In genomic region chr19:58451323-58451722, GRCm38 (mm10) we compare ENCODE assay signal across 11 mouse cellular contexts. TPM values are rescaled to one million over a fixed set of nuclear protein-coding genes. Genes with fewer than 3 reads are reported as not detected.
DNase-seq lines count a peak whose midpoint lies in the region; ATAC-seq and TF ChIP-seq lines count a peak whose summit lies in the region.
"Had no signal": no experiment of that assay in that cellular context is flagged by ENCODE, and none has a peak within 500 bp of the region (broad histone marks: within the 10 kb centered on the region; RNA-seq: fewer than 3 reads in every experiment).

No protein-coding gene starts in this region.

- H3K4me3 ChIP-seq in forebrain, embryonic 13.5 days, result no peak overlapping the region
- H3K4me3 ChIP-seq in forebrain, embryonic 15.5 days, result no peak overlapping the region
- H3K4me3 ChIP-seq in stomach, embryonic 14.5 days (ENCODE audit: low read depth, low read length), result peak overlapping the region; percentile 7
- H3K4me3 ChIP-seq in stomach, postnatal 0 days (ENCODE audit: low read depth, low read length), result no peak overlapping the region
- peak overlapping the region; percentile 21; the same call in 1 of the 2 replicates for H3K4me3 ChIP-seq in midbrain, embryonic 16.5 days (ENCODE audit: low read depth, low read length)

- no peak for DNase-seq in stomach, postnatal 0 days (ENCODE audit: low spot score)
- DNase-seq in heart, adult 18-20 months, result no peak
- DNase-seq in right cerebral cortex, adult 2 months (ENCODE audit: low spot score in 2 of 2), result no peak
- DNase-seq: heart, adult 11 months; liver, postnatal 0 days had no signal

- no peak overlapping the region for H3K9ac ChIP-seq in forebrain, embryonic 13.5 days
- H3K9ac ChIP-seq in forebrain, embryonic 15.5 days (replicated peaks), result no peak overlapping the region
- H3K9ac ChIP-seq in stomach, embryonic 14.5 days (replicated peaks; ENCODE audit: low read depth, low read length), result 0 out of 2 replicates have a peak overlapping the region, but pooled peaks have one; percentile 7
- H3K9ac ChIP-seq in stomach, postnatal 0 days (ENCODE audit: low read length), result no peak overlapping the region
- no peak overlapping the region for H3K9ac ChIP-seq in midbrain, embryonic 16.5 days (ENCODE audit: low read depth, low read length)
- H3K9ac ChIP-seq: liver, postnatal 0 days had no signal

- peaks cover 60% of the 10 kb centered on the region for H3K4me1 ChIP-seq in forebrain, embryonic 13.5 days
- peaks cover 40% of the 10 kb centered on the region for H3K4me1 ChIP-seq in forebrain, embryonic 15.5 days
- peaks cover 14% of the 10 kb centered on the region for H3K4me1 ChIP-seq in stomach, embryonic 14.5 days (ENCODE audit: control insufficient read depth, insufficient read depth, low read length)
- H3K4me1 ChIP-seq in stomach, postnatal 0 days (replicated peaks; ENCODE audit: control insufficient read depth, insufficient read depth), result peaks cover 4% of the 10 kb centered on the region
- peaks cover 34% of the 10 kb centered on the region for H3K4me1 ChIP-seq in midbrain, embryonic 16.5 days (ENCODE audit: control insufficient read depth, insufficient read depth, low read length)

- H3K27ac ChIP-seq in forebrain, embryonic 13.5 days, result no peak overlapping the region
- H3K27ac ChIP-seq in forebrain, embryonic 15.5 days (replicated peaks), result no peak overlapping the region
- peak overlapping the region; percentile 28; the same call in 1 of the 2 replicates for H3K27ac ChIP-seq in stomach, embryonic 14.5 days (ENCODE audit: low read length)
- H3K27ac ChIP-seq in stomach, postnatal 0 days (replicated peaks), result no peak overlapping the region
- H3K27ac ChIP-seq in midbrain, embryonic 16.5 days (ENCODE audit: low read length), result no peak overlapping the region

- 65% methylated on average over 6 of the region's 6 CpGs for WGBS in forebrain, embryonic 13.5 days
- WGBS in forebrain, embryonic 15.5 days, result 53% methylated on average over 6 of the region's 6 CpGs
- 47% methylated on average over 6 of the region's 6 CpGs for WGBS in stomach, embryonic 14.5 days
- 51% methylated on average over 6 of the region's 6 CpGs for WGBS in stomach, postnatal 0 days
- 63% methylated on average over 6 of the region's 6 CpGs for WGBS in midbrain, embryonic 16.5 days

- no peak for TF ChIP-seq EP300 in stomach, postnatal 0 days (optimal IDR thresholded peaks at IDR 0.05)

- H3K4me2 ChIP-seq in forebrain, embryonic 13.5 days, result peak overlapping the region; percentile 17
- H3K4me2 ChIP-seq in forebrain, embryonic 15.5 days (replicated peaks), result no peak overlapping the region
- H3K4me2 ChIP-seq in stomach, embryonic 14.5 days (replicated peaks; ENCODE audit: low read depth, low read length), result peak overlapping the region; percentile 94
- H3K4me2 ChIP-seq in stomach, postnatal 0 days (replicated peaks; ENCODE audit: low read depth), result no peak overlapping the region
- H3K4me2 ChIP-seq in midbrain, embryonic 16.5 days (ENCODE audit: low read length), result peak overlapping the region; percentile 45

- peaks cover 46% of the 10 kb centered on the region for H3K27me3 ChIP-seq in forebrain, embryonic 13.5 days
- peaks cover 22% of the 10 kb centered on the region for H3K27me3 ChIP-seq in forebrain, embryonic 15.5 days
- no peaks in the 10 kb centered on the region for H3K27me3 ChIP-seq in stomach, embryonic 14.5 days (ENCODE audit: control insufficient read depth, insufficient read depth, low read length)
- H3K27me3 ChIP-seq in stomach, postnatal 0 days (ENCODE audit: control insufficient read depth, insufficient read depth, low read length), result no peaks in the 10 kb centered on the region
- peaks cover 4% of the 10 kb centered on the region for H3K27me3 ChIP-seq in midbrain, embryonic 16.5 days (ENCODE audit: control insufficient read depth, insufficient read depth, low read depth, low read length)

- H3K9me3 ChIP-seq in forebrain, embryonic 13.5 days (replicated peaks), result no peaks in the 10 kb centered on the region
- no peaks in the 10 kb centered on the region for H3K9me3 ChIP-seq in forebrain, embryonic 15.5 days
- no peaks in the 10 kb centered on the region for H3K9me3 ChIP-seq in stomach, embryonic 14.5 days (ENCODE audit: control insufficient read depth, low read depth, low read length)
- H3K9me3 ChIP-seq in stomach, postnatal 0 days (ENCODE audit: control insufficient read depth, low read length), result no peaks in the 10 kb centered on the region
- no peaks in the 10 kb centered on the region for H3K9me3 ChIP-seq in midbrain, embryonic 16.5 days (replicated peaks; ENCODE audit: control insufficient read depth, low read length, poor library complexity, severe bottlenecking)

- H3K36me3 ChIP-seq in forebrain, embryonic 13.5 days (ENCODE audit: poor library complexity, severe bottlenecking), result no peaks in the 10 kb centered on the region
- no peaks in the 10 kb centered on the region for H3K36me3 ChIP-seq in forebrain, embryonic 15.5 days
- H3K36me3 ChIP-seq in stomach, embryonic 14.5 days (ENCODE audit: control insufficient read depth, insufficient read depth, low read length), result no peaks in the 10 kb centered on the region
- H3K36me3 ChIP-seq in stomach, postnatal 0 days (ENCODE audit: control insufficient read depth, insufficient read depth, low read length), result no peaks in the 10 kb centered on the region
- H3K36me3 ChIP-seq in midbrain, embryonic 16.5 days (ENCODE audit: control insufficient read depth, insufficient read depth, low read length), result no peaks in the 10 kb centered on the region
- H3K36me3 ChIP-seq: G1E had no signal

- no peak for ATAC-seq in forebrain, embryonic 13.5 days
- no peak for ATAC-seq in forebrain, embryonic 15.5 days (replicated peaks)
- ATAC-seq in stomach, embryonic 14.5 days (ENCODE audit: insufficient number of reproducible peaks, insufficient read depth, low FRiP score, low read depth), result no peak
- ATAC-seq in stomach, postnatal 0 days (ENCODE audit: low FRiP score, low TSS enrichment), result no peak
- no peak for ATAC-seq in midbrain, embryonic 16.5 days
- ATAC-seq in megakaryocyte-erythroid progenitor cell, adult 5-6 weeks (replicated peaks; ENCODE audit: low FRiP score, low TSS enrichment, poor library complexity, severe bottlenecking), result no peak
- ATAC-seq: liver, postnatal 0 days had no signal

- TF ChIP-seq CTCF in stomach, postnatal 0 days (IDR thresholded peaks at IDR 0.05; ENCODE audit: low read depth), result no peak

RNA-seq across cellular contexts. Expression of gene Gfra1, which starts 4.4 kb away (rescaled TPM):
- polyA plus RNA-seq in forebrain, embryonic 13.5 days (2015; fragmentation: Nextera tagmentation; extraction: Ambion mirVana), result 15.2 and 15.4 TPM in 2 replicates
- polyA plus RNA-seq in forebrain, embryonic 15.5 days (2015; fragmentation: Nextera tagmentation; extraction: Ambion mirVana), result 12.1 and 12.6 TPM in 2 replicates
- polyA plus RNA-seq in stomach, embryonic 14.5 days (2014; fragmentation: Nextera tagmentation; extraction: Ambion mirVana), result 63.7 and 66.3 TPM in 2 replicates
- polyA plus RNA-seq in stomach, postnatal 0 days (2015; fragmentation: Nextera tagmentation; extraction: Ambion mirVana), result 7.7 and 9.1 TPM in 2 replicates
- polyA plus RNA-seq in midbrain, embryonic 16.5 days (2015; fragmentation: Nextera tagmentation; extraction: Ambion mirVana), result 36.2 and 45.0 TPM in 2 replicates
- total RNA-seq in megakaryocyte-erythroid progenitor cell, adult 5-6 weeks (2014; fragmentation: Nextera tagmentation), result 1.2 and 3.2 TPM in 2 replicates
- not detected in 2 replicates for total RNA-seq in megakaryocyte-erythroid progenitor cell, adult 5-6 weeks (2017)
- 1 to 10 TPM; 4.9 TPM for total RNA-seq in heart, adult 18-20 months (2021)
- polyA plus RNA-seq: G1E had no signal

Comparison
In these comparisons a context has a peak if more than half of its experiments do, and no peak if none do; other contexts are left out.
1. H3K4me2 ChIP-seq: peak in forebrain, embryonic 13.5 days (single experiment), stomach, embryonic 14.5 days (single experiment) and midbrain, embryonic 16.5 days (single experiment); none in forebrain, embryonic 15.5 days (single experiment) and stomach, postnatal 0 days (single experiment).
2. H3K4me3 ChIP-seq: peak in stomach, embryonic 14.5 days (single experiment) and midbrain, embryonic 16.5 days (single experiment); none in forebrain, embryonic 13.5 days (single experiment), forebrain, embryonic 15.5 days (single experiment) and stomach, postnatal 0 days (single experiment).